Mouse (Mus musculus) E14TG2a.4 (cell line): ENCODE measurements around the gene Uhmk1.

ENCODE experiments used
- CTCF ChIP-seq: conservative IDR thresholded peaks from 2 replicates; pipeline ENCODE4 v1.5.1; 2014; ENCODE audit warnings: low read length
- NANOG ChIP-seq: IDR thresholded peaks from 2 replicates; pipeline ENCODE4 v1.6.1; 2014; ENCODE audit warnings: borderline replicate concordance, low read length, mixed read lengths
- POU5F1 ChIP-seq: IDR thresholded peaks from 2 replicates; pipeline ENCODE4 v1.6.1; 2014; ENCODE audit warnings: low read length, borderline replicate concordance

DNA sequence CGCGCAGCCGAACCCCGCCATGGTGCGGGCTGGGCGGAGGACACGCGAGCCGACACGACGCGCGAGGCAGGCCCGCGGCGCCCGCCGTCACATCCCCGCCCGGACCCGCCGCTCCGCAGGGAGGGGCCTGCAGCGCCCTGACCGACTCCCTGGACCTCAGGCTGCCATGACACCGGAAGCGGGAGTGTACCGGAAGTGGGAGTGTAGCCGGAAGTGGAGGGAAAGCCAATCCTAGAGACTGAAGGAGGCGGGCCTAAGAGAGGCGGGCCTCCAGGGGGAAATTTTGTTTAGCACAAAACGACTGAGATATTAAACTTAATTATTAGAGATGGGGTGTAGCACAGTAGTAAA, 40.3 kb upstream of the Uhmk1 start:
- no peak for TF ChIP-seq CTCF
- TF ChIP-seq POU5F1, result no peak
- TF ChIP-seq NANOG, result no peak
